In genomic region chr17:34306407-34306806, GRCm38 (mm10) we compare ENCODE assay signal across 22 mouse cellular contexts. TPM values are rescaled to one million over a fixed set of nuclear protein-coding genes. Genes with fewer than 3 reads are reported as not detected.
"Had no signal": no experiment of that assay in that cellular context is flagged by ENCODE, and none has a peak within 500 bp of the region (broad histone marks: within the 10 kb centered on the region; RNA-seq: fewer than 3 reads in every experiment).

No protein-coding gene starts in this region.

- H3K4me3 ChIP-seq: layer of hippocampus, adult 2 months; limb, embryonic 13.5 days; liver, embryonic 12.5 days; lung, embryonic 15.5 days; midbrain, embryonic 10.5 days; myocyte; neural tube, embryonic 15.5 days had no signal

- H3K27ac ChIP-seq: layer of hippocampus, adult 2 months; limb, embryonic 13.5 days; liver, embryonic 12.5 days; lung, embryonic 15.5 days; midbrain, embryonic 10.5 days; neural tube, embryonic 15.5 days had no signal

- DNase-seq: kidney, postnatal 10 days; kidney, postnatal 4 days; left cerebral cortex, postnatal 4 days; lung, postnatal 14 days; midbrain, embryonic 14.5 days; right cerebral cortex, adult 18-20 months; right cerebral cortex, postnatal 25 days; thymus, postnatal 14 days had no signal

RNA-seq across cellular contexts. Expression of gene H2-Eb1, which starts 0.7 kb away (rescaled TPM):
- polyA plus RNA-seq: myocyte had no signal

RNA-seq across cellular contexts. Expression of gene H2-Aa, which starts 18.8 kb away (rescaled TPM):
- polyA plus RNA-seq: midbrain, embryonic 10.5 days; myocyte; neural tube, embryonic 11.5 days had no signal

RNA-seq across cellular contexts. Expression of gene H2-Eb2, which starts 19.1 kb away (rescaled TPM):
- total RNA-seq: layer of hippocampus, adult 2 months; layer of hippocampus, postnatal 10 days; left cerebral cortex, postnatal 10 days; left cerebral cortex, postnatal 4 days had no signal
- polyA plus RNA-seq: intestine, postnatal 0 days; limb, embryonic 13.5 days; liver, embryonic 12.5 days; liver, embryonic 16.5 days; midbrain, embryonic 10.5 days; midbrain, embryonic 14.5 days; myocyte; neural tube, embryonic 11.5 days; stomach, embryonic 16.5 days had no signal

RNA-seq across cellular contexts. Expression of gene Btnl2, which starts 48.2 kb away (rescaled TPM):
- polyA plus RNA-seq: inflammation-experienced regulatory T-cells, adult 6 months; midbrain, embryonic 14.5 days; myocyte; neural tube, embryonic 11.5 days; neural tube, embryonic 15.5 days had no signal

RNA-seq across cellular contexts. Expression of gene H2-Ab1, which starts 48.9 kb away (rescaled TPM):
- polyA plus RNA-seq: myocyte had no signal
